Mouse (Mus musculus) G1E (cell line): Measurements from ENCODE around the gene Zswim3.

Experiments used
- CTCF ChIP-seq: IDR thresholded peaks from 2 replicates; pipeline ENCODE4 v1.5.1; 2012; ENCODE audit warnings: low read depth, low read length, inconsistent platforms, mixed read lengths
- GATA1 ChIP-seq: IDR thresholded peaks from 2 replicates; pipeline ENCODE4 v1.6.1; 2012; ENCODE audit warnings: borderline replicate concordance, low read length, inconsistent platforms, mixed read lengths

DNA sequence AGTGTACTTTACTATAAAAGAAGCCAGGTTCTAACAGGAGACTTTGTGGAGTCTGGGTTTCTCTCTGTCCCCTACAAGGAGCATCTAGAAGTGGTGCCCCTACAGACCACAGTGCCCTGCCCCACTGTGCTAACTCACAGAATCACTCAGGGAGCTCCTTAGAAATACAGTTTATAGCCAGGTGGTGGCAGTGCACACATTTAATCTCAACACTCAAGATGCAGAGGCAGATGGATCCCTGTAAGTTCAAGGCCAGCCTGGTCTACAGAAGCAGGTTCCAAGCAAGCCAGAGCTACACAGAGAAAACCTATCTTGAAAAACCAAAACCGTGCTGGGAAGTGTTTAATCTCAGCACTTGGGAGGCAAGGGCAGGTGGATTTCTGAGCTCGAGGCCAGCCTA lies 11.1 kb upstream of the Zswim3 start:
- TF ChIP-seq CTCF: no peak
- TF ChIP-seq GATA1: no peak
